ENCODE assay signal across 19 mouse cellular contexts in genomic region chr2:4156511-4156910, GRCm38 (mm10).
DNase-seq lines count a peak whose midpoint lies in the region; ATAC-seq and TF ChIP-seq lines count a peak whose summit lies in the region.
"Had no signal": no experiment of that assay in that cellular context is flagged by ENCODE, and none has a peak within 500 bp of the region (broad histone marks: within the 10 kb centered on the region; RNA-seq: fewer than 3 reads in every experiment).

No protein-coding gene starts in this region.

- no peak overlapping the region for H3K4me3 ChIP-seq in hindbrain, embryonic 10.5 days
- H3K4me3 ChIP-seq in hindbrain, embryonic 16.5 days (ENCODE audit: low read length): no peak overlapping the region
- H3K4me3 ChIP-seq in lung, embryonic 14.5 days (ENCODE audit: low read depth, low read length): no peak overlapping the region
- no peak overlapping the region for H3K4me3 ChIP-seq in cortical plate, adult 2 months (ENCODE audit: insufficient read depth, low read length)
- H3K4me3 ChIP-seq in midbrain, embryonic 15.5 days: no peak overlapping the region
- H3K4me3 ChIP-seq: forebrain, embryonic 13.5 days; heart, adult 2 months; liver, embryonic 13.5 days had no signal

- ATAC-seq in hindbrain, embryonic 16.5 days: no peak
- ATAC-seq in lung, embryonic 14.5 days (ENCODE audit: insufficient read depth): no peak
- no peak for ATAC-seq in midbrain, embryonic 15.5 days (replicated peaks)
- ATAC-seq: forebrain, embryonic 13.5 days; inflammation-experienced regulatory T-cells, adult 6 months had no signal

- no peak overlapping the region for H3K4me2 ChIP-seq in hindbrain, embryonic 16.5 days (ENCODE audit: low read length)
- H3K4me2 ChIP-seq in lung, embryonic 14.5 days: no peak overlapping the region
- 0 out of 2 replicates have a peak overlapping the region, but pooled peaks have one; percentile 74 for H3K4me2 ChIP-seq in midbrain, embryonic 15.5 days
- H3K4me2 ChIP-seq: forebrain, embryonic 13.5 days; liver, embryonic 13.5 days had no signal

- H3K9ac ChIP-seq in hindbrain, embryonic 16.5 days (ENCODE audit: low read depth, low read length): no peak overlapping the region
- no peak overlapping the region for H3K9ac ChIP-seq in lung, embryonic 14.5 days
- H3K9ac ChIP-seq in midbrain, embryonic 15.5 days: no peak overlapping the region
- H3K9ac ChIP-seq: forebrain, embryonic 13.5 days; liver, embryonic 13.5 days had no signal

- peaks cover 56% of the 10 kb centered on the region for H3K4me1 ChIP-seq in hindbrain, embryonic 10.5 days (replicated peaks)
- peaks cover 16% of the 10 kb centered on the region for H3K4me1 ChIP-seq in hindbrain, embryonic 16.5 days (ENCODE audit: control insufficient read depth, insufficient read depth, low read depth, low read length)
- no peaks in the 10 kb centered on the region for H3K4me1 ChIP-seq in lung, embryonic 14.5 days (ENCODE audit: insufficient read depth)
- peaks cover 9% of the 10 kb centered on the region for H3K4me1 ChIP-seq in cortical plate, adult 2 months (ENCODE audit: control insufficient read depth, insufficient read depth, low read length)
- H3K4me1 ChIP-seq in midbrain, embryonic 15.5 days: peaks cover 36% of the 10 kb centered on the region
- H3K4me1 ChIP-seq: liver, embryonic 13.5 days had no signal

- H3K9me3 ChIP-seq in hindbrain, embryonic 10.5 days: no peaks in the 10 kb centered on the region
- H3K9me3 ChIP-seq in hindbrain, embryonic 16.5 days (ENCODE audit: control insufficient read depth, low read length): no peaks in the 10 kb centered on the region
- no peaks in the 10 kb centered on the region for H3K9me3 ChIP-seq in lung, embryonic 14.5 days (ENCODE audit: low read depth, low read length)
- H3K9me3 ChIP-seq in midbrain, embryonic 15.5 days: no peaks in the 10 kb centered on the region
- H3K9me3 ChIP-seq: forebrain, embryonic 13.5 days; liver, embryonic 13.5 days had no signal

- H3K27ac ChIP-seq in hindbrain, embryonic 10.5 days: peak overlapping the region; percentile 51; the same call in 1 of the 2 replicates
- H3K27ac ChIP-seq in hindbrain, embryonic 16.5 days (ENCODE audit: low read depth, low read length): no peak overlapping the region
- H3K27ac ChIP-seq in lung, embryonic 14.5 days (ENCODE audit: low read depth): no peak overlapping the region
- peak overlapping the region; percentile 50 for H3K27ac ChIP-seq in cortical plate, adult 2 months (ENCODE audit: insufficient read depth, low read length)
- no peak overlapping the region for H3K27ac ChIP-seq in midbrain, embryonic 15.5 days
- H3K27ac ChIP-seq: forebrain, embryonic 13.5 days; heart, adult 2 months; liver, embryonic 13.5 days; macrophage had no signal

- no peak for TF ChIP-seq CTCF in lung, embryonic 14.5 days (IDR thresholded peaks at IDR 0.05; ENCODE audit: low read depth)
- TF ChIP-seq CTCF in cortical plate, adult 2 months (IDR thresholded peaks at IDR 0.05; ENCODE audit: extremely low read depth, insufficient read depth, low read length): no peak

- DNase-seq in hindbrain, embryonic 10.5 days (ENCODE audit: low spot score): no peak
- peak; percentile 16 for DNase-seq in lung, embryonic 14.5 days
- no peak for DNase-seq in lung, postnatal 25 days (ENCODE audit: low spot score)
- DNase-seq in urinary bladder, postnatal 4 days (ENCODE audit: low spot score in 2 of 2): no peak
- DNase-seq: adrenal gland, postnatal 25 days; cerebellum, adult 9-10 months; gastrocnemius, postnatal 36 days; heart, adult 2 months; kidney, adult 18-20 months; liver, embryonic 13.5 days; lung, adult 2 months; thymus, adult 18-20 months; thymus, postnatal 36 days had no signal

- H3K27me3 ChIP-seq in hindbrain, embryonic 10.5 days (ENCODE audit: insufficient read depth, poor library complexity, severe bottlenecking): peaks cover 5% of the 10 kb centered on the region
- no peaks in the 10 kb centered on the region for H3K27me3 ChIP-seq in hindbrain, embryonic 16.5 days (replicated peaks; ENCODE audit: control insufficient read depth, insufficient read depth, low read length)
- no peaks in the 10 kb centered on the region for H3K27me3 ChIP-seq in lung, embryonic 14.5 days (ENCODE audit: insufficient read depth, low read length)
- no peaks in the 10 kb centered on the region for H3K27me3 ChIP-seq in midbrain, embryonic 15.5 days (replicated peaks)
- H3K27me3 ChIP-seq: forebrain, embryonic 13.5 days had no signal

- H3K36me3 ChIP-seq in hindbrain, embryonic 10.5 days: no peaks in the 10 kb centered on the region
- no peaks in the 10 kb centered on the region for H3K36me3 ChIP-seq in hindbrain, embryonic 16.5 days (ENCODE audit: control insufficient read depth, insufficient read depth, low read length)
- H3K36me3 ChIP-seq in lung, embryonic 14.5 days (ENCODE audit: insufficient read depth): no peaks in the 10 kb centered on the region
- H3K36me3 ChIP-seq in midbrain, embryonic 15.5 days (replicated peaks): no peaks in the 10 kb centered on the region
- H3K36me3 ChIP-seq: liver, embryonic 13.5 days had no signal

- no peak for TF ChIP-seq POLR2A in cortical plate, adult 2 months (IDR thresholded peaks at IDR 0.05; ENCODE audit: extremely low read depth, insufficient read depth, low read length)

Comparison
In these comparisons a context has a peak if more than half of its experiments do, and no peak if none do; other contexts are left out.
1. H3K27ac ChIP-seq: peak in hindbrain, embryonic 10.5 days (single experiment) and cortical plate, adult 2 months (single experiment); none in hindbrain, embryonic 16.5 days (single experiment), lung, embryonic 14.5 days (single experiment) and midbrain, embryonic 15.5 days (single experiment).